Mouse (Mus musculus) limb, embryonic 11.5 days (tissue): ENCODE data around the gene Ankrd33. TPM values are rescaled to one million over a fixed set of nuclear protein-coding genes. Genes with fewer than 3 reads are reported as not detected.

Experiments
- ATAC-seq: fragments of 200-750 bp; cut with Nextera tagmentation; 2 replicates; pipeline ENCODE4 v1.8.0; 2017; ENCODE audit warnings: low read depth; ENCODE audit not compliant: insufficient number of reproducible peaks, low FRiP score, low TSS enrichment
- DNase-seq: peaks from one replicate; pipeline ENCODE4 v3.0.0-alpha.2; 2015; ENCODE audit warnings: low spot score
- H3K27ac ChIP-seq: fragments of 300-500 bp; sonication (generic); replicated peaks from 2 replicates; pipeline ENCODE4 v1.5.1; 2014; ENCODE audit warnings: low read depth, mild to moderate bottlenecking, low read length
- H3K27me3 ChIP-seq: fragments of 300-500 bp; sonication (generic); 2 replicates; pipeline ENCODE4 v1.6.1; 2014; ENCODE audit warnings: mild to moderate bottlenecking, low read length, mixed read lengths; ENCODE audit not compliant: control insufficient read depth, insufficient read depth
- H3K36me3 ChIP-seq: fragments of 300-500 bp; sonication (generic); 2 replicates; pipeline ENCODE4 v1.6.1; 2014; ENCODE audit warnings: mild to moderate bottlenecking, low read length, moderate library complexity, mixed read lengths; ENCODE audit not compliant: control insufficient read depth, insufficient read depth
- H3K4me1 ChIP-seq: fragments of 300-500 bp; sonication (generic); 2 replicates; pipeline ENCODE4 v1.6.1; 2014; ENCODE audit warnings: low read length, mixed read lengths; ENCODE audit not compliant: control insufficient read depth, insufficient read depth
- H3K4me2 ChIP-seq: fragments of 300-500 bp; sonication (generic); 2 replicates; pipeline ENCODE4 v1.6.1; 2014; ENCODE audit warnings: low read depth, mild to moderate bottlenecking, moderate library complexity; ENCODE audit not compliant: severe bottlenecking
- H3K4me3 ChIP-seq: fragments of 300-500 bp; sonication (generic); 2 replicates; pipeline ENCODE4 v1.5.1; 2014; ENCODE audit warnings: low read depth, low read length
- H3K9ac ChIP-seq: fragments of 300-500 bp; sonication (generic); 2 replicates; pipeline ENCODE4 v1.6.1; 2014; ENCODE audit warnings: mild to moderate bottlenecking, low read length
- H3K9me3 ChIP-seq: fragments of 300-500 bp; sonication (generic); 2 replicates; pipeline ENCODE4 v1.6.1; 2016; ENCODE audit warnings: low read length; ENCODE audit not compliant: control insufficient read depth
- WGBS: fragments of 180-500 bp; shearing (Covaris S2); extraction: QIAGEN DNeasy Blood & Tissue Kit; methylation state at CpG from one replicate; pipeline ENCODE4 v1.1.7; 2014; 5-methylcytosine and 5-hydroxymethylcytosine counted together
- polyA plus RNA-seq: library from polyadenylated mRNA; unstranded; fragments of >200 nt; fragmentation: Nextera tagmentation; extraction: Ambion mirVana; gene quantifications from 2 replicates; pipeline ENCODE4 v1.2.1, GENCODE M21; 2014

The Ankrd33 gene
- polyA plus RNA-seq, 1 experiment from 2014 or later: not detected

GRCm38 (mm10) chr15:101074067-101074466, 41.5 kb upstream of the Ankrd33 start:
- Histone ChIP-seq H3K36me3 (peaks cover 4% of the 10 kb centered on the region; the same call in 1 of the 2 replicates), H3K27me3 (no peaks in the 10 kb centered on the region), H3K27ac (no peak overlapping the region), H3K9me3 (no peaks in the 10 kb centered on the region), H3K4me2 (no peak overlapping the region), H3K4me3 (no peak overlapping the region), H3K4me1 (peaks cover 46% of the 10 kb centered on the region), H3K9ac (no peak overlapping the region)
- 90% methylated on average over 5 of the region's 5 CpGs for WGBS
- no peak for ATAC-seq
- DNase-seq: no peak

GRCm38 (mm10) chr15:101075150-101075549, 40.4 kb upstream of the Ankrd33 start:
- no peak overlapping the region for H3K4me3 ChIP-seq
- H3K27me3 ChIP-seq: no peaks in the 10 kb centered on the region
- peaks cover 38% of the 10 kb centered on the region for H3K4me1 ChIP-seq
- peak overlapping the region; percentile 90 for H3K4me2 ChIP-seq
- 44% methylated on average over 4 of the region's 4 CpGs for WGBS
- no peak overlapping the region; the same call in 1 of the 2 replicates for H3K9ac ChIP-seq
- DNase-seq (no peak), ATAC-seq (no peak)
- peaks cover 4% of the 10 kb centered on the region; the same call in 1 of the 2 replicates for H3K36me3 ChIP-seq
- no peaks in the 10 kb centered on the region for H3K9me3 ChIP-seq
- H3K27ac ChIP-seq: peak overlapping the region; percentile 26; the same call in 1 of the 2 replicates

- no peaks in the 10 kb centered on the region for H3K27me3 ChIP-seq
- no peak for ATAC-seq
- DNase-seq: no peak
- no peak overlapping the region for H3K9ac ChIP-seq
- peak overlapping the region; percentile 90 for H3K4me2 ChIP-seq
- peak overlapping the region; percentile 9; the same call in 1 of the 2 replicates for H3K27ac ChIP-seq
- WGBS: 18% methylated on average over 5 of the region's 5 CpGs
- peak overlapping the region; percentile 97 for H3K4me3 ChIP-seq
- no peaks in the 10 kb centered on the region for H3K9me3 ChIP-seq
- peaks cover 35% of the 10 kb centered on the region for H3K4me1 ChIP-seq
- peaks cover 4% of the 10 kb centered on the region; the same call in 1 of the 2 replicates for H3K36me3 ChIP-seq
These were observed 39.9 kb upstream of the Ankrd33 start for GRCm38 (mm10) chr15:101075656-101076055.

- no peaks in the 10 kb centered on the region for H3K27me3 ChIP-seq
- 4% methylated on average over 26 of the region's 26 CpGs for WGBS
- DNase-seq (no peak), ATAC-seq (no peak)
- peaks cover 35% of the 10 kb centered on the region for H3K4me1 ChIP-seq
- peak overlapping the region; percentile 96 for H3K9ac ChIP-seq
- H3K27ac ChIP-seq: peak overlapping the region; percentile 96; the same call in 1 of the 2 replicates
- peaks cover 4% of the 10 kb centered on the region; the same call in 1 of the 2 replicates for H3K36me3 ChIP-seq
- no peaks in the 10 kb centered on the region for H3K9me3 ChIP-seq
- H3K4me3 ChIP-seq: peak overlapping the region; percentile 97
- peak overlapping the region; percentile 90 for H3K4me2 ChIP-seq
These were observed 39.2 kb upstream of the Ankrd33 start for GRCm38 (mm10) chr15:101076071-101077000.

- DNase-seq (peak; percentile 63), ATAC-seq (no peak)
- peak overlapping the region; percentile 90 for H3K4me2 ChIP-seq
- peak overlapping the region; percentile 96 for H3K27ac ChIP-seq
- H3K9ac ChIP-seq: peak overlapping the region; percentile 96
- peak overlapping the region; percentile 97 for H3K4me3 ChIP-seq
- WGBS: under 1% methylated on average over 34 of the region's 34 CpGs
- peaks cover 4% of the 10 kb centered on the region; the same call in 1 of the 2 replicates for H3K36me3 ChIP-seq
- peaks cover 43% of the 10 kb centered on the region for H3K4me1 ChIP-seq
- H3K27me3 ChIP-seq: no peaks in the 10 kb centered on the region
- H3K9me3 ChIP-seq: no peaks in the 10 kb centered on the region
These were observed 38.3 kb upstream of the Ankrd33 start for GRCm38 (mm10) chr15:101077001-101077812.

GRCm38 (mm10) chr15:101077813-101078730, 37.5 kb upstream of the Ankrd33 start, which contains the start of gene Fignl2:
Gene Fignl2 (minus strand): TSS chr15:101078567.
- peak within 1 kb of the TSS; percentile 97 for H3K4me3 ChIP-seq
- no peaks in the 10 kb centered on the region for H3K9me3 ChIP-seq
- peak; percentile 65 for DNase-seq
- H3K9ac ChIP-seq: peak within 1 kb of the TSS; percentile 96
- ATAC-seq: peak; percentile 21
- peak within 1 kb of the TSS; percentile 90 for H3K4me2 ChIP-seq
- H3K36me3 ChIP-seq: peaks cover 4% of the 10 kb centered on the region; the same call in 1 of the 2 replicates
- peaks cover 50% of the 10 kb centered on the region for H3K4me1 ChIP-seq
- H3K27ac ChIP-seq: peak within 1 kb of the TSS; percentile 96
- H3K27me3 ChIP-seq: no peaks in the 10 kb centered on the region
- WGBS: under 1% methylated on average over 67 of the region's 96 CpGs

- DNase-seq: peak; percentile 83
- H3K4me1 ChIP-seq: peaks cover 50% of the 10 kb centered on the region
These were observed 36.8 kb upstream of the Ankrd33 start for GRCm38 (mm10) chr15:101078731-101079156.

More at GRCm38 (mm10) chr15:101078731-101079156, 36.8 kb upstream of the Ankrd33 start:
- Histone ChIP-seq H3K9ac (peak overlapping the region; percentile 96), H3K27ac (peak overlapping the region; percentile 96), H3K36me3 (peaks cover 3% of the 10 kb centered on the region; the same call in 1 of the 2 replicates), H3K4me3 (peak overlapping the region; percentile 97), H3K4me2 (peak overlapping the region; percentile 90), H3K27me3 (no peaks in the 10 kb centered on the region), H3K9me3 (no peaks in the 10 kb centered on the region)
- 2% methylated on average over 22 of the region's 30 CpGs for WGBS
- ATAC-seq: peak; percentile 45
